Mouse (Mus musculus) brain, embryonic 18.5 days (tissue): ENCODE results near the gene Rhbdf2.
A peak's percentile ranks its signal among the peaks of the same experiment; 100 is the strongest.

Source experiments
- DNase-seq: peaks from one replicate; pipeline ENCODE4 v3.0.0-alpha.2; 2012; ENCODE audit warnings: low read depth, low spot score

Rhbdf2 gene

GRCm38 (mm10) chr11:116659027-116659621, 32.3 kb upstream of the Rhbdf2 start:
- no peak for DNase-seq

DNA sequence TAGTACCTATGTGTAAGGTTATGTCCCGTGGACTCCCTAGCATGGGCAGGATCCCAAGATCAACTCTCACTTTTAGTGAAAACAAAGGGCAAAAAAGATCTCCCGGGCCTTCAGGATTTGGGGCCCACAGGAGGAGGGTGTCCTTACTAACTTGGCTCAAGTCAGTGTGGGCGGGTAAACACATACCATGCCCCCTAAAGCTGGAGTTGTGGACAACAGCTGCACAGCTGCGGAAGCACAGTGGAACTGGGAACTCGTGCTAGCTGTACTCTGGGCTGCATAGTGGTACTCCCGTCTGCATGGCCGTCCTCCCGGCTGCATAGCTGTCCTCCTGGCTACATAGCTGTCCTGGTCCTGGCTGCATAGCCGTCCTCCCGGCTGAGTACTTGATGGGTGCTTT, 31.4 kb upstream of the Rhbdf2 start:
- no peak for DNase-seq

DNA sequence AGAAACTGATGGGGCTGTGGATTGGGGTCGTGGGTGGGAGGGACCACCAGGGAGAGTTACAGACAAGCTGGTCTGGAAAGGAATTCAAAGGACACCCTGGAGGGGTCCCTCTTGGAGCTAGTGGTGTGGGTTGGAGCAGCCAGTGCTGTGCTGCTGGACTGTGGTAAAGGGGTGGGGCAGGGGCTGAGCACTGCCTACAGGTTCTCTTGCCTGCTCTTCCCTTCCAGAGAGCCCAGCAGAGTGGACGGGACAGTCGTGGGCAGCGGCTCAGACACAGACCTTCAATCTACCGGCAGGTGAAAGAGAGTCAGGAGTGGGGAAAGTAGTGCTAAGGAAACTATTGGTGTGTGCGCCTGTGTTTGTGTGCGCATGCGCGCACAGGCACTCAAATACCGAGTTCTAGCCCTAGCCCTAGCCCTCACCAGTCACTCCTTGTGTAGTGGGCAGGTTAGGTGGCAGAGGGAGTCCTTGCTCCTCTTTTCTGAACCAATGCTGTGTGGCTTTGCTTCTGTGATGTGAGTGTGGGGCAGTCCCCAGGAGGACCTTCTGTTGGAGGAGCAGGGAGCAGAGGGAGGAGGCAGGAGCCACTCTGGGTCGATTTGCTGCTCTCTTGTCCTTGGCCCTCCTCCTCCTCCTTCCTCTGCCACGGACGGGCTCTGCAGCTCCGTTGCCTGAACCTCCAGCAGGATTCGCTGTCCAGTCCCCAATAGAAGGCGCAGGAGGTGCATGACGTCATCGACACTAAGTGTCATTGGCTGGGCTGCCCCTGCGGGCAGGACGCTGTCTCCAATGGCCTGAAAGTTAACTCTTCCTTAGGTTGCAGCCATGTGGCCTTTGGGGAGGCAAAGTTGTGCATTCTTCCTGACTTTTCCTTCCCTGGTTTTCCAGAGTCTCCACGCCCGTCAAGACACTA, 30.7 kb upstream of the Rhbdf2 start:
- DNase-seq, result peak; percentile 84

- DNase-seq, result no peak
Observed at GRCm38 (mm10) chr11:116656348-116657191, 29.8 kb upstream of the Rhbdf2 start.

GRCm38 (mm10) chr11:116654255-116654821, 27.5 kb upstream of the Rhbdf2 start, which contains the start of gene Cygb:
Gene Cygb, minus strand, starts transcription at chr11:116654313.
- no peak for DNase-seq

GRCm38 (mm10) chr11:116653709-116654221, 26.9 kb upstream of the Rhbdf2 start:
- DNase-seq, result no peak

GRCm38 (mm10) chr11:116653234-116653633, 26.4 kb upstream of the Rhbdf2 start, which contains the start of gene Prcd:
Gene Prcd, plus strand, starts transcription at chr11:116653534.
- no peak for DNase-seq

DNA sequence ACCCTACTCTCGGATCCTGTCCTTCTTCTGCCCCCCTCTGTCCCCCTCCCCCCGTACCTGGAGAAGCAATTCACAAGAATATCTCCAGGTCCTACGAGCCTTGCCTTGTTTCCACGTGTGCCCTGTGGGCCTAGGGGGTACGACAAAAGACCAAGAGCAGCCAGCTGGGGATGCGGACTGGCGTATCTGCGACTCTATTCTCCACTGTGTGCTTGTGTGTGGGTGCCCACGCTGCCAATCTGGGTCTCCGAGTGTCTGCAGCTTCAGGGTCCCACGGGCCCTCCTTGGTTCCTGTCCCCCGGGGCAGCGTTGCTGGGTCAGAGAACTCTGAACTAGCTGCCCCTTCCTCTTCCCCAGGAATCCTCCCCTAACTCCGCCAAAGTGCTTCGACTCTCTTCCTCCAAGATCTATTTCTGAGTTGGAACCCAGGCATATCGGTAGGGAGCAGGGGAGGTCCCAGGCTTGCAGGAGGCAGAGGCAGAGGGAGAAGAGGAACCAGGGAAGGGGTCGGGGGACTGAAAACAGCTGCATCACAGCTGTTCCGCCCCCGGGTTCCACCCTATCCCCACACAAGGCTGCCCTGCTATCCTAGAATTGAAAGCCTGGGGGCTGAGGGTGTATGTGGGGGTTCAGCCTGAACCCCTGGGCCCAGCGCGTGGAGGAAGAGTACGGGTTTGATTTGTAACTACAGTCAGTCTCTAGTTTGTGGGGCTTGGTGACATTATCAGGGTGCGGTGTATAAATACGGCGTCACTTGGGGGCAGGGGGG, 25.7 kb upstream of the Rhbdf2 start:
- DNase-seq, result no peak

GRCm38 (mm10) chr11:116651339-116651738, 24.5 kb upstream of the Rhbdf2 start:
- DNase-seq, result no peak

DNA sequence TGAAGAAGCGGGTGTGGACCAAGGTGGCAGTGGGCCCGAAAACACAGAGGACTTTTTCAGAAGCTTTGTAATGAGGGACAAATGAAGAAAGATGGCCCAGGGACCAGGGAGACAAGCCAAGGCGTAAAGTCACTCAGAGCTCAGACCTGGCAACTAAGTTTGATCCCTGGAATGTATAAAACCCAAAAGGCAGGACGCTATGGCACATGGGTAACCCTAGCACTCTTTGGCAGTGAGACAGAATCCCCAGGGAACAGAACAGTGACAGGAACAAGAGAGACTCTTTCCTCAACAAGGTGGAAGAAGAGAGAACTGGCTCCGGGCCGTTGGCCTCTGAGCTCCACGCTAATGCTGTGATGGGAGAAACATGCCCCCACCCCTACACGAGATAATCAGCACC, 24.0 kb upstream of the Rhbdf2 start:
- no peak for DNase-seq

DNA sequence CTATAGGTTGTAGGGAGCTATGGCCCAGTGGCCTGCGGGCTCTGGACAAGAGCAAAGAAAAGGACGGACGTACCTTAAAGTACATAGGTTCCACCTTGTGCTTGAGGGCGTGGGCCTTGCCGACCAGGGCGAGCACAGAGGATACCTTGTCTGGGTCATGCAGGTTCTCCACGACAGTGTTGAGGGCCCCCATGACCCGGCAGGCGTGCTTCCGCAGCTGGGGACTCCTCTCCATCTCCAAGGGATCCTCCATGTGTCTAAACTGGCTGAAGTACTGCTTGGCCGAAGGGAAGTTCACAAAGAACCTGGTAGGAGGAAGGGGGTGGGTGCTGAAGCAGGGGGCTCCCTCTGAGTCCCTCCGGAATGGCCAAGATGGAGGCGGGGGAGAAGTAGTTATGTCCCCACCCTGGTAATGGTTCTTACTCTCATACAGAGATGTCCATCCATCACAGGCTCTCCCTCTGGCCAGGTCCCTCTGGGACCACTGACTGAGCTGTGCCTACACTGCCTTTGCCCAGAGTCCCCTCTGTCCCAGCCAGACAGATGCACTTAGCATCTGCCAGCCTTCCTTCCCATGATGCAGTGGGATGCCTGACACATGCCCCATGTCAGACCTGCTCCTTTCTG, 23.0 kb upstream of the Rhbdf2 start:
- no peak for DNase-seq

DNA sequence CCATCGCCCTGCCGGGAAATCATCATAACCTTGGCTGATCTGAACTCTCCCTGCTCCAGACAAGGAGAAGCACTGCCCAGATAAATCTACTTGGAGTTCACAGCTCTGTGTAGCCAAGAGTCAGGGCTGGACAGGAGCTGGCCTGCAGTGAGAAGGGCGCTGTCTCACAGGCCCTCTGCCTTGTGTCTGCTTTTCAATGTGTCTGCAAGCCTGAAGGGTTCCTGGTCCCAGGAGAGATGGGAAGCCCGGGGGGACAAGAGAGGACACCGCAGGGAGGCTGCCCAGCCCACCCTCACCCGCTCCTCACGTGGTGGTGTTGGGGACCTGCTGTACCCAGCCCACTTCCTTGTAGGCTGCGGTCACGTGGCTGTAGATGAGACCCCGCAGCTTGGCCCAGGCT, 22.2 kb upstream of the Rhbdf2 start:
- no peak for DNase-seq

DNA sequence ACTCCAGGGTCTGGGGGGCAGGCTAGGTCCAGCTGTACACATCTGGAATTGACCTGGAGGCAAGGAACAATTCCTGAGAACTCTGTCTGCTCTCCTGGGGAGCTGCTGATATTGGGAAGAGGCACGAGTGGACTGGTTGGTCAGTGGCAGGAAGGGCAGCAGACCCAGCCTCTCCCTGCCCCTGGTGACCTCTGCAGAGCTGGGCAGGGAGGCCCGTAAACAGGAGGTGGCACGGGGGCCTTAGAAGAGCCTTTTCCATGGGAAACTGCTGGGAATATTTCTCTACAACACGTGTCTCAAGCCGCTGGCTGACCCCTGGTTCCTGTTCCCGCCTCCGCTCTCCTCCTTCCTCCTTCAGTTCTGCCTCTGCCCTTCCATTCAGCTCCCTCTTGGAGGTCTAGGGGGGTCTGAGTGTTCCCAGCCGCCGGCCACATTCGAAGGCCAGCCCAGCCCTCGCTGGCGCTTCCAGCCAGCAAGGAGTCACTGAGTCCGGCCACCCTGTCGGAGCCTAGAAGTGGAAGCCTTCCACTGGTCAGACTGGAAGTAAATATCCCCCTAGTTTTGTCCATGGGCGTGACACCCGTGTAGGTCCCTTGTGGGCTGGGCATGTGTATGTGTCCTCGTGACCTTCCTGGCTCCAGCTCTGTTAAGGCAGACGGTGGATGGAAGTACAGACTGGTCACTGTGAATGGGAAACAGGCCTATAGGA, 21.5 kb upstream of the Rhbdf2 start:
- DNase-seq, result no peak

- no peak for DNase-seq
Observed at GRCm38 (mm10) chr11:116647340-116647991, 20.6 kb upstream of the Rhbdf2 start.

GRCm38 (mm10) chr11:116646771-116647170, 20.0 kb upstream of the Rhbdf2 start:
- DNase-seq, result no peak

GRCm38 (mm10) chr11:116646136-116646535, 19.3 kb upstream of the Rhbdf2 start:
- no peak for DNase-seq

GRCm38 (mm10) chr11:116645446-116646110, 18.8 kb upstream of the Rhbdf2 start:
- no peak for DNase-seq
